Mouse (Mus musculus): ENCODE data around the gene Ddx20. TPM values are rescaled to one million over a fixed set of nuclear protein-coding genes. Genes with fewer than 3 reads are reported as not detected.

Ddx20 gene
- polyA plus RNA-seq, 1 experiment: 19.6 TPM

DNA sequence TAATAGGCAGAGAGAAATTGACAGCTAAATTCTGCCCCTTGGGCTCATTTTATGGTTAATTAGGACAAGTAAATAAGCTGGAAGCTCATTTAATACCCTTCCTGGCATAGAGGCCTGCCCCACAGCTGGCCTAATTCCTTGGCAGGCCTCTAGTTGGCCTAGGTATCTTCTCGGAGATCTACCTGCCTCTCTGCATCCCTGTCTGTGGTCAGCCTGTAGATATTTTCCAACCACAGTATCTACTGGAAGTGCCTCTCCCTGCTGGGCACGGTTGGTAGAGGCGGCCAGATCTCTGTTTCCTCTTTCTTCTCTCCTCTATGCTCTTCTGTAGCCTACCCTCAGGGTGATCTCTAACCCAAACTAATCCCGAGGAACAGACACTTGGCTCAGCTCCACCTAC, 32.6 kb upstream of the Ddx20 start:
- no peak overlapping the region for H3K27ac ChIP-seq (ENCODE audit: insufficient read depth, low read length)
- TF ChIP-seq CTCF (IDR thresholded peaks at IDR 0.05; ENCODE audit: borderline replicate concordance, insufficient read depth, low read length): no peak
- no peaks in the 10 kb centered on the region for H3K4me1 ChIP-seq (ENCODE audit: control insufficient read depth, insufficient read depth, low read length)
- no peak overlapping the region for H3K4me3 ChIP-seq (ENCODE audit: insufficient read depth, low read length)

DNA sequence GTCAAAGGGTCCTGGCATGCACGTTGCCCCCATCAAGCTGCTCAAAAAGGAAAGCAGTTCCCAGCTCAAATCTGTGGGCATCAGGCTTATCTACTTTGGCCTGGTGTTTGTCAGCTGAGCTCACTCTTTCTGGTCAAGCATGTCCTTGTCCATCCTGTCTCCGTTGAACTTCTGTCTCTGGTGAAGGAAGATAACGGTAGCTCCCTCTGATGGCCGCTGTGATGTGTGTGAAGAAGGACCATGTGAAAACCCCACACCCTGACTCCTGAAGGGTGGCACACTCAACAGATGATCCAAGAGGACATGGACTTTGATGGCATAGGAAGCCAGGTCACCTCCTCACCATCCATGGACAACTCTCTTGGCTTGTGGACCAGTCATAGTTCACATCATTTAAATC, 31.4 kb upstream of the Ddx20 start:
- no peak overlapping the region for H3K4me3 ChIP-seq (ENCODE audit: insufficient read depth, low read length)
- H3K4me1 ChIP-seq (ENCODE audit: control insufficient read depth, insufficient read depth, low read length): no peaks in the 10 kb centered on the region
- TF ChIP-seq POLR2A (IDR thresholded peaks at IDR 0.05; ENCODE audit: low read depth, low read length): peak; percentile 16; the same call in 1 of the 2 replicates
- no peak for TF ChIP-seq CTCF (IDR thresholded peaks at IDR 0.05; ENCODE audit: borderline replicate concordance, insufficient read depth, low read length)
- H3K27ac ChIP-seq (ENCODE audit: insufficient read depth, low read length): no peak overlapping the region

GRCm38 (mm10) chr3:105717856-105718555, 30.6 kb upstream of the Ddx20 start:
- H3K4me1 ChIP-seq (ENCODE audit: control insufficient read depth, insufficient read depth, low read length): no peaks in the 10 kb centered on the region
- H3K27ac ChIP-seq (ENCODE audit: insufficient read depth, low read length): no peak overlapping the region
- TF ChIP-seq POLR2A (IDR thresholded peaks at IDR 0.05; ENCODE audit: low read depth, low read length) (no peak), CTCF (IDR thresholded peaks at IDR 0.05; ENCODE audit: borderline replicate concordance, insufficient read depth, low read length) (no peak)
- no peak overlapping the region for H3K4me3 ChIP-seq (ENCODE audit: insufficient read depth, low read length)

GRCm38 (mm10) chr3:105716353-105717000, 29.1 kb upstream of the Ddx20 start:
- Histone ChIP-seq H3K27ac (ENCODE audit: insufficient read depth, low read length) (no peak overlapping the region), H3K4me3 (ENCODE audit: insufficient read depth, low read length) (no peak overlapping the region)
- TF ChIP-seq POLR2A (IDR thresholded peaks at IDR 0.05; ENCODE audit: low read depth, low read length) (no peak), CTCF (IDR thresholded peaks at IDR 0.05; ENCODE audit: borderline replicate concordance, insufficient read depth, low read length) (no peak)

DNA sequence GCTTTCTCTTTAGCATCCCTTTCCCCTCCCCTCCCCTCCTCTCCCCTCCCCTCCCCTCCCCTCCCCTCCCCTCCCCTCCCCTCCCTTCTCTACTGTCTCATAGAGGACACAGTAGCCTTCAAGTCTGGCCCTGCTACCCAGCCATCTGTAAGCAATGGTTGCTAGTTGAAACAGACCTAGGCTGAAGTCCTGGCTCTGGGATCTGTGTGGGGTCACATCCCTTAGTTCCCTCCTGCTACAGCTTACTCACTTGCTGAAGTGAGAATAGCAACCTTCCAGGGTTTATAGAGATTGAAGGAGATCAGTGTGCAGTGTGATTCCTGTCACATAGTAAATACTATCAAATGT, 27.4 kb upstream of the Ddx20 start:
- Histone ChIP-seq H3K27ac (ENCODE audit: insufficient read depth, low read length) (no peak overlapping the region), H3K4me1 (ENCODE audit: control insufficient read depth, insufficient read depth, low read length) (peaks cover 3% of the 10 kb centered on the region; the same call in 1 of the 2 replicates), H3K4me3 (ENCODE audit: insufficient read depth, low read length) (no peak overlapping the region)
- no peak for TF ChIP-seq CTCF (IDR thresholded peaks at IDR 0.05; ENCODE audit: borderline replicate concordance, insufficient read depth, low read length)
- no peak for TF ChIP-seq POLR2A (IDR thresholded peaks at IDR 0.05; ENCODE audit: low read depth, low read length)

More at GRCm38 (mm10) chr3:105716353-105717000, 29.1 kb upstream of the Ddx20 start:
- H3K4me1 ChIP-seq (ENCODE audit: control insufficient read depth, insufficient read depth, low read length): no peaks in the 10 kb centered on the region

GRCm38 (mm10) chr3:105714091-105714819, 26.9 kb upstream of the Ddx20 start:
- Histone ChIP-seq H3K4me3 (ENCODE audit: insufficient read depth, low read length) (no peak overlapping the region), H3K27ac (ENCODE audit: insufficient read depth, low read length) (no peak overlapping the region), H3K4me1 (ENCODE audit: control insufficient read depth, insufficient read depth, low read length) (peaks cover 3% of the 10 kb centered on the region; the same call in 1 of the 2 replicates)
- TF ChIP-seq POLR2A (IDR thresholded peaks at IDR 0.05; ENCODE audit: low read depth, low read length) (no peak), CTCF (IDR thresholded peaks at IDR 0.05; ENCODE audit: borderline replicate concordance, insufficient read depth, low read length) (no peak)

- TF ChIP-seq CTCF (IDR thresholded peaks at IDR 0.05; ENCODE audit: borderline replicate concordance, insufficient read depth, low read length) (no peak), POLR2A (IDR thresholded peaks at IDR 0.05; ENCODE audit: low read depth, low read length) (no peak)
- Histone ChIP-seq H3K27ac (ENCODE audit: insufficient read depth, low read length) (no peak overlapping the region), H3K4me1 (ENCODE audit: control insufficient read depth, insufficient read depth, low read length) (peaks cover 3% of the 10 kb centered on the region; the same call in 1 of the 2 replicates), H3K4me3 (ENCODE audit: insufficient read depth, low read length) (no peak overlapping the region)
Measured at GRCm38 (mm10) chr3:105712827-105713226, 25.5 kb upstream of the Ddx20 start.

GRCm38 (mm10) chr3:105711741-105712140, 24.4 kb upstream of the Ddx20 start:
- no peak overlapping the region for H3K27ac ChIP-seq (ENCODE audit: insufficient read depth, low read length)
- H3K4me1 ChIP-seq (ENCODE audit: control insufficient read depth, insufficient read depth, low read length): peaks cover 3% of the 10 kb centered on the region; the same call in 1 of the 2 replicates
- no peak overlapping the region for H3K4me3 ChIP-seq (ENCODE audit: insufficient read depth, low read length)
- TF ChIP-seq POLR2A (IDR thresholded peaks at IDR 0.05; ENCODE audit: low read depth, low read length): no peak
- TF ChIP-seq CTCF (IDR thresholded peaks at IDR 0.05; ENCODE audit: borderline replicate concordance, insufficient read depth, low read length): no peak

DNA sequence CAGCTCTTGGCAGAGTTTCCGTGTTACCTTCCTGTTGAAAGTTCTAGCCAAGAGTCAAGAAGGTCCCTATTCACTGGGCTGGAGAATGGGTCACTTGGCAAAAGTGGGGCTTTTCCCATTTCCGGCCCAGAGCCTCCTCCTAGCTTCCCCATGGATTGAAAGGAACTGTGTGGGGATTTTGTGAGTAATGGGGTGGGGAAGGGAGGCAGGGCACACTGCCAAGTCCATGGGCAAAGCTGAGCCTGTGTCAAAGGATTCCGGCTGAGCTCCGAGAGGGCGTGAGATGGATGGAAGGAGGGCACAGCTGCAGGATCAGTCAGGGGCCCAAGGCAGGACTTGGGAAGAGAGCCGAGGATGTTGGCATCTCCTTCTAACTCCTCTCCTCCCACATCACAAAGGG, 22.9 kb upstream of the Ddx20 start:
- Histone ChIP-seq H3K4me1 (ENCODE audit: control insufficient read depth, insufficient read depth, low read length) (peaks cover 3% of the 10 kb centered on the region; the same call in 1 of the 2 replicates), H3K4me3 (ENCODE audit: insufficient read depth, low read length) (no peak overlapping the region), H3K27ac (ENCODE audit: insufficient read depth, low read length) (no peak overlapping the region)
- TF ChIP-seq CTCF (IDR thresholded peaks at IDR 0.05; ENCODE audit: borderline replicate concordance, insufficient read depth, low read length): no peak
- no peak for TF ChIP-seq POLR2A (IDR thresholded peaks at IDR 0.05; ENCODE audit: low read depth, low read length)

DNA sequence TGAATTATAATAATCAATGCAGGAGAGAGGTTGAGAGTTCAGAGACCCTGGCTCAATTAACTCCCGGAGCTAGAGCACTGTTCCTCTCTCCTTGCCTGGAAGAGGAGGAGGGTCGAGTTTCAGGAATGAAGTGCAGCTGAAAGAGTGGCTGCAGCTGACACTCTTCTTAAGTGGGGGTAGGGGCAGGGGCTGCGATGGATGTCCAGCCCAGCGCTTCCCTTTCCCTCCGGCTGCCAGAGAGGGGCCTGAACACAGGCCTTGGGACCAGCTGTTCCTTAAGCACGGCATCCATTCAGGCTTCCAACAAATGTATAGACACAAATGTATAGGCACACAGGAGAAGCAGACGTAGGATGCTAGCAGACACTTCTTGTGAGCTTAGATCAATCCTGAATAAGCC, 20.2 kb upstream of the Ddx20 start:
- TF ChIP-seq CTCF (IDR thresholded peaks at IDR 0.05; ENCODE audit: borderline replicate concordance, insufficient read depth, low read length) (no peak), POLR2A (IDR thresholded peaks at IDR 0.05; ENCODE audit: low read depth, low read length) (no peak)
- Histone ChIP-seq H3K4me1 (ENCODE audit: control insufficient read depth, insufficient read depth, low read length) (peaks cover 3% of the 10 kb centered on the region; the same call in 1 of the 2 replicates), H3K27ac (ENCODE audit: insufficient read depth, low read length) (no peak overlapping the region), H3K4me3 (ENCODE audit: insufficient read depth, low read length) (no peak overlapping the region)
